Mouse (Mus musculus) embryonic facial prominence, embryonic 10.5 days (tissue): ENCODE results near the gene Pgrmc2. TPM values are rescaled to one million over a fixed set of nuclear protein-coding genes. Genes with fewer than 3 reads are reported as not detected.

ENCODE experiments used
- DNase-seq: peaks from one replicate; pipeline ENCODE4 v3.0.0-alpha.2; 2017; ENCODE audit warnings: low spot score
- H3K27ac ChIP-seq: fragments of 300-500 bp; sonication (generic); replicated peaks from 2 replicates; pipeline ENCODE4 v1.5.1; 2016; ENCODE audit warnings: mild to moderate bottlenecking
- H3K27me3 ChIP-seq: fragments of 300-500 bp; sonication (generic); replicated peaks from 2 replicates; pipeline ENCODE4 v1.6.1; 2016; ENCODE audit warnings: low read depth, mild to moderate bottlenecking; ENCODE audit not compliant: poor library complexity, severe bottlenecking
- H3K36me3 ChIP-seq: fragments of 300-500 bp; sonication (generic); replicated peaks from 2 replicates; pipeline ENCODE4 v1.6.1; 2016; ENCODE audit warnings: mild to moderate bottlenecking, moderate library complexity
- H3K4me1 ChIP-seq: fragments of 300-500 bp; sonication (generic); 2 replicates; pipeline ENCODE4 v1.6.1; 2016
- H3K4me3 ChIP-seq: fragments of 300-500 bp; sonication (generic); 2 replicates; pipeline ENCODE4 v1.5.1; 2016; ENCODE audit warnings: mild to moderate bottlenecking, moderate library complexity
- H3K9me3 ChIP-seq: fragments of 300-500 bp; sonication (generic); 2 replicates; pipeline ENCODE4 v1.6.1; 2016; ENCODE audit warnings: mild to moderate bottlenecking
- WGBS: fragments of 180-500 bp; shearing (Covaris S2); methylation state at CpG from one replicate; pipeline ENCODE4 v1.1.7; 2016; 5-methylcytosine and 5-hydroxymethylcytosine counted together
- polyA plus RNA-seq: library from polyadenylated mRNA; unstranded; fragments of >200 nt; fragmentation: Nextera tagmentation; extraction: Ambion mirVana; gene quantifications from 2 replicates; pipeline ENCODE4 v1.2.1, GENCODE M21; 2016

Gene Pgrmc2
- 29.5 and 31.7 TPM in 2 replicates for polyA plus RNA-seq

GRCm38 (mm10) chr3:41082885-41083789 lies at the start of gene Pgrmc2:
TSS of gene Pgrmc2 (minus strand) at chr3:41083046.
- Histone ChIP-seq H3K36me3 (no peaks in the 10 kb centered on the region; the same call in 1 of the 2 replicates), H3K4me3 (peak within 1 kb of the TSS; percentile 95), H3K27ac (peak within 1 kb of the TSS; percentile 94), H3K4me1 (peaks cover 29% of the 10 kb centered on the region), H3K9me3 (no peaks in the 10 kb centered on the region), H3K27me3 (no peaks in the 10 kb centered on the region)
- WGBS = under 1% methylated on average over 95 of the region's 95 CpGs
- peak; percentile 99 for DNase-seq

- no peak for DNase-seq
These were observed 41.1 kb upstream of the Pgrmc2 start for GRCm38 (mm10) chr3:41124000-41124294.

GRCm38 (mm10) chr3:41123190-41123999 lies 40.5 kb upstream of the Pgrmc2 start:
- Histone ChIP-seq H3K36me3 (no peaks in the 10 kb centered on the region), H3K27ac (no peak overlapping the region), H3K4me1 (peaks cover 7% of the 10 kb centered on the region), H3K27me3 (peaks cover 12% of the 10 kb centered on the region), H3K4me3 (peak overlapping the region; percentile 33), H3K9me3 (no peaks in the 10 kb centered on the region)
- peak; percentile 12 for DNase-seq
- WGBS = 25% methylated on average over 10 of the region's 10 CpGs

More at GRCm38 (mm10) chr3:41124000-41124294, 41.1 kb upstream of the Pgrmc2 start:
- Histone ChIP-seq H3K4me1 (peaks cover 7% of the 10 kb centered on the region), H3K27ac (no peak overlapping the region), H3K9me3 (no peaks in the 10 kb centered on the region), H3K27me3 (peaks cover 12% of the 10 kb centered on the region), H3K36me3 (no peaks in the 10 kb centered on the region), H3K4me3 (peak overlapping the region; percentile 33)
- WGBS = 11% methylated on average over 12 of the region's 12 CpGs

- no peaks in the 10 kb centered on the region for H3K27me3 ChIP-seq
- no peaks in the 10 kb centered on the region for H3K36me3 ChIP-seq
- no peaks in the 10 kb centered on the region for H3K4me1 ChIP-seq
- 75% methylated on average over 5 of the region's 5 CpGs for WGBS
- H3K27ac ChIP-seq = no peak overlapping the region
- no peak for DNase-seq
- H3K9me3 ChIP-seq = no peaks in the 10 kb centered on the region
- no peak overlapping the region for H3K4me3 ChIP-seq
These were observed 35.3 kb upstream of the Pgrmc2 start for GRCm38 (mm10) chr3:41118173-41118572.

GRCm38 (mm10) chr3:41117447-41117846 lies 34.6 kb upstream of the Pgrmc2 start:
- H3K9me3 ChIP-seq = no peaks in the 10 kb centered on the region
- no peaks in the 10 kb centered on the region for H3K27me3 ChIP-seq
- DNase-seq = no peak
- no peak overlapping the region for H3K4me3 ChIP-seq
- H3K36me3 ChIP-seq = no peaks in the 10 kb centered on the region
- H3K27ac ChIP-seq = no peak overlapping the region
- H3K4me1 ChIP-seq = no peaks in the 10 kb centered on the region

GRCm38 (mm10) chr3:41113186-41113585 lies 30.3 kb upstream of the Pgrmc2 start:
- WGBS = 85% methylated on average over 5 of the region's 5 CpGs
- no peaks in the 10 kb centered on the region for H3K27me3 ChIP-seq
- H3K4me3 ChIP-seq = no peak overlapping the region
- H3K9me3 ChIP-seq = no peaks in the 10 kb centered on the region
- no peak for DNase-seq
- no peak overlapping the region for H3K27ac ChIP-seq
- H3K36me3 ChIP-seq = no peaks in the 10 kb centered on the region
- H3K4me1 ChIP-seq = peaks cover 1% of the 10 kb centered on the region

GRCm38 (mm10) chr3:41108306-41108785 lies 25.5 kb upstream of the Pgrmc2 start:
- Histone ChIP-seq H3K36me3 (no peaks in the 10 kb centered on the region), H3K4me3 (no peak overlapping the region), H3K4me1 (peaks cover 8% of the 10 kb centered on the region), H3K9me3 (no peaks in the 10 kb centered on the region), H3K27me3 (no peaks in the 10 kb centered on the region), H3K27ac (no peak overlapping the region)
- DNase-seq = no peak
- WGBS = 54% methylated on average over 6 of the region's 6 CpGs

GRCm38 (mm10) chr3:41107600-41108305 lies 24.9 kb upstream of the Pgrmc2 start:
- Histone ChIP-seq H3K4me3 (no peak overlapping the region), H3K27me3 (no peaks in the 10 kb centered on the region), H3K36me3 (no peaks in the 10 kb centered on the region), H3K27ac (no peak overlapping the region), H3K4me1 (peaks cover 8% of the 10 kb centered on the region), H3K9me3 (no peaks in the 10 kb centered on the region)
- 78% methylated on average over 14 of the region's 14 CpGs for WGBS
- DNase-seq = no peak

- no peak for DNase-seq
- Histone ChIP-seq H3K4me3 (no peak overlapping the region), H3K27me3 (no peaks in the 10 kb centered on the region), H3K27ac (no peak overlapping the region), H3K9me3 (no peaks in the 10 kb centered on the region), H3K4me1 (no peaks in the 10 kb centered on the region), H3K36me3 (no peaks in the 10 kb centered on the region)
- 90% methylated on average over 9 of the region's 9 CpGs for WGBS
These were observed 19.1 kb upstream of the Pgrmc2 start for GRCm38 (mm10) chr3:41101905-41102304.

GRCm38 (mm10) chr3:41100157-41100556 lies 17.3 kb upstream of the Pgrmc2 start:
- Histone ChIP-seq H3K9me3 (no peaks in the 10 kb centered on the region), H3K4me1 (no peaks in the 10 kb centered on the region), H3K27ac (no peak overlapping the region), H3K27me3 (no peaks in the 10 kb centered on the region), H3K36me3 (no peaks in the 10 kb centered on the region), H3K4me3 (no peak overlapping the region)
- WGBS = 71% methylated on average over 2 of the region's 2 CpGs
- no peak for DNase-seq

GRCm38 (mm10) chr3:41099672-41100071 lies 16.8 kb upstream of the Pgrmc2 start:
- Histone ChIP-seq H3K4me1 (no peaks in the 10 kb centered on the region), H3K4me3 (no peak overlapping the region), H3K27ac (no peak overlapping the region), H3K9me3 (no peaks in the 10 kb centered on the region), H3K36me3 (no peaks in the 10 kb centered on the region), H3K27me3 (no peaks in the 10 kb centered on the region)
- no peak for DNase-seq
- 67% methylated on average over 1 of the region's 1 CpGs for WGBS

GRCm38 (mm10) chr3:41093210-41093609 lies 10.4 kb upstream of the Pgrmc2 start:
- Histone ChIP-seq H3K27me3 (no peaks in the 10 kb centered on the region), H3K4me1 (no peaks in the 10 kb centered on the region), H3K27ac (no peak overlapping the region), H3K9me3 (no peaks in the 10 kb centered on the region), H3K4me3 (no peak overlapping the region), H3K36me3 (no peaks in the 10 kb centered on the region)
- DNase-seq = no peak
- WGBS = 85% methylated on average over 2 of the region's 2 CpGs
